Mouse (Mus musculus) monocyte, adult 2 months (primary cell): ENCODE measurements around the gene Eprs.
A peak's percentile ranks its signal among the peaks of the same experiment; 100 is the strongest.
"Not testable (repeated sequence)": the region's sequence is repeated elsewhere in the genome, so short reads cannot be mapped to it uniquely, and the experiment has no call there.

Experiments used
- DNase-seq, 2 experiments: peaks; one replicate each; pipeline ENCODE4 v3.0.0; 2022; ENCODE audit warnings: low spot score in 2 of 2, low read depth in 1 of 2

The Eprs gene

DNA sequence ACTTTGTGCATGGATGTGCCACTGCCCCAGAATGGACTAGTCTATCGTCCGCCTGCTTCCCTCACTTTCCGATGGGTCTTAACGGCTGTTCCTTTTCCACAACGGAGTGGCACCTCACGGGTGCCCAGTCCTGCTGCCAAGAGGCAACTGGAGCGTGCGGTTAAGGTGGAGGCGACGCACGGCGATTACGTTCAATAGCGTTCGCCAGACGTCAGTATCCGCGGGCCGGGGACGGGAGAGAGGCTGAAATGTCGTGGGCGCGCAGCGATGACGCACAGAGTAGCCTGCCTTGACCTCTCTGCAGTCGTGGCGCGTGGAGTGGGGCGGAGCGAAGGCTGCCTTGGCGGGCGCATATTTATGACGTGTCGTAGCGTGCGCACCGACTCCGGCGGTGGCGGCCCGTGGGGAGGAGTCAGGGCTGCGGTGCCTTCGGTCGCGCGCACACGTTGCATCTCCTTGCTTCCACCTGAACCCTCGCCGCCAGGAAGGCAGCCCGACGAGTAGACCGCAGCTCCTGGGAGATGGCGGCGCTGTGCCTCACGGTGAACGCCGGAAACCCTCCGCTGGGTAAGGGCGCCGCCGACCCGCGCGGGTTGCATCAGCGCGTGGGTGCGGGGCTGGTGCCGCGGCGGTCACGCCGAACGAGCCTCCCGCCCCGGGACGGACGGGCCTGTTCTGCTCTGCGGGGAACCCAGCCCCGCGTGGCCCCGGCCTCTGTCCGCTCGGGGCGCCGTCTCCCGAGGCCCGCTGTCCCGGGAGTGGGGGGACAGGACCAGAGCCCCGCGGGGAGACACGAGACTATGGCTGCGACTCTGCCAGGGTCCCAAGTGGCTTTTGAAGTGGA lies at the start of gene Eprs:
Gene Eprs (plus strand): TSS at position 368 of the 844 bp plus-strand sequence.
- DNase-seq, result peak; percentile 96 to 99

DNA sequence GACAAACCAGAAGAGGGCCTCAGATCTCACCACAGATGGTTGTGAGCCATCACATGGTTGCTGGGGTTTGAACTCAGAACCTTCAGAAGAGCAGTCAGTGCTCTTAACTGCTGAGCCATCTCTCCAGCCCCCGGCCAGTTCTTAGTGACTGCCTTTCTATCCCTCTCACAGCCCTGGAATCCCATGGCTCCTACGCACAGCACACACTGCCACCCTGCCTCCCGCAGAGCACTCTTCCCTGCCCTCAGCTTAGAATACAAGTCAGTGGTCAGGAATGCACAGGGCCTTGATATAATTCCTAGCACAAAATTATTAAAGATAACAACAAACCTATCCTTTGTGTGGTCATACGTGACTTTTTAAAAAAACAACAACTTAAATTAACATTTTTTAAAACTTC lies 48.3 kb upstream of the Eprs start:
- DNase-seq, result no peak

DNA sequence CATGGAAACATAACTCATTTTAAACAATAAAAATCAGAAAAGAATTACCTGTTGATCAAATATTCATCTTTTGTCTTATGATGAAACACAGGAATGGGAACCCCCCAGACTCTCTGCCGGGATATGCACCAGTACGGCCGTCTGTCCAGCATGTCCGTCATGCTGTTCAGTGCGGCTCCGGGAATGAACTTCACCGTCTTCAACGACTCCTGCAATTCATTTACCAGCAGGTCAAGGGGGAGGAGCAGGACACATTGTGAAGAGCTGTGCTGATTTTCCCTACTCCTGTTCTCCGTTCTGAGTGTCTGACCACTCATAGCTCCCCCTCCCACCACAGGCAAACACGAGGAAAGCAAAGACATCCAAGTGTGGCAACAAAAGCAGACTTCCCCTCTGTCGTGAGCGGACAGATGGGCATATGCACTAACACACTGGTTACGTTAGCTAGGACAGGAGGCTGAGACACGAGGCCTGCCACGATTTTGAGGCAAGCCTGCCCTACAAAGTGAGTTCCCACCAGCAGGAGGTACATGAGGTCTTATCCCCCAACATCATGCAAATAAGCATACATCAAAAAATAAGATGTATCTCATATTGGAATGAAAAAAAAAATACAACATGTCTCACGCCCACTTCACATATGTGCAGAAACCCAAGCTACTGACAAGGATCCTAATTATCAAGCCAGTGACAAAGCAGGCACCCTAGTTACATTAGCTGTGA lies 46.8 kb upstream of the Eprs start:
- no peak for DNase-seq

DNA sequence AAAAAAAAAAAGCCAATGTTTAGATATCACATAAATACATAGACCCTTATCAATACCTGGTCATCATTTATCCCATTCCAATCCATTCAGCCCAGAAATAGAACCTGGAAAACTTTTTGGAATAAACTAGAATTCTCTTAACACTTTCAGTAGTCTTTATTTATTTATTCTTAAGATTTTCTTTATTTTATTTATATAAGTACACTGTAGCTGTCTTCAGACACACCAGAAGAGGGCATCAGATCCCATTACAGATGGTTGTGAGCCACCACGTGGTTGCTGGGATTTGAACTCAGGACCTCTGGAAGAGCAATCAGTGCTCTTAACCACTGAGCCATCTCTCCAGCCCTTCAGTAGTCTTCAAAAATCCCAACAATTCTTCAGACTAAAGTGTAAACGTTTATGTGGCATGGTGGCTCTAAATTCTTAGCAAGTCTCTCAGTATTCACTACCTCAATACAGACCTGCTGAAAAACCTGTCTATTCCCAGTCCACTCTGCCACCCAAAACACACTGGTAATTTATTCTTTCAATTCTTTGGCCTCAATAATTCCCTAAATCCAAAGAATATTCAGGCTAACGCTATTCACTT lies 35.0 kb upstream of the Eprs start:
- not testable (repeated sequence) for DNase-seq

DNA sequence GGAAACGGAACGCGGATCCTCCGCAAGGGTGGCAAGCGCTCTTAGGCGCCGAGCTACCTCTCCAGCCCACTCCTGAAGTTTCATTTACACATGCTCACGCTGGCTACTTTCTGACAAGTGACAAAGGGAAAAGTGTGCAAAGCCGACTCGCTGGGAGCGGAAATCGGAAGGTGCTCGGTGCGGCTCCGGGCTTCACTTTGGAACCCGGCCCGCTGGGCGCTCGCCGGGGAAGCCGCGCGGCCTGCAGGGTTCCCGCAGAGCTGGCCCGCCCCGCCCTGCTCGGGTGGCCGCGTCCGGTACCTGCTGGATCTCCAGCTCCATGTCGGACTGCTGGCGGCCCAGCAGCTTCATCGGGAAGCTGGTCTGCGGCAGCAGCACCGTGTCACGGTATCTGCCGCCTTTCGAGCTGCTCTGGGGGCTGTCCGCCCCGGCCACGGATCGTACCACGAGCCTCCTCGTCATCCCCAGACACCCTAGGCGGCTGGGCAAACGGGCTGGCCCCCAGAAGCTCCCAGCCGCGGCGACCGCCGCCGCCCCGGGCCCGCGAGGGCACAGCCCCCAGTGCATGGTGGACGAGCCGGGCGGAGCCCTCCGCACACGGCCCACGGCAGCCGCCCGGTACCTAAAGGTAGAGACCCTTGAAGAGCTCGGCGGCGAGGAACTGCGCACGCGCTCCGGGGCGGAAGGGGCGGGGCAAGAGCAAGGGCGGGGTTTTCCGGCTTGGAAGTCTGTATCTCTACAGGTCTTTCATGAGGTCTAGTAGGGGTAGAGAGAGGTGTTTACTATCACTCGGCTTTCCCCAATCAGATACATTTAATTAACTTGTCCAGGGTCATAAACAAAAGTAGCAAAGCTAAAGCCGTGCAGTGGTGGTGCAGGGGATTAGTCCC lies 33.9 kb upstream of the Eprs start, which contains the start of gene Iars2:
Gene Iars2 (minus strand): TSS at position 676 of the 890 bp plus-strand sequence.
- DNase-seq, result peak; percentile 47 to 77

DNA sequence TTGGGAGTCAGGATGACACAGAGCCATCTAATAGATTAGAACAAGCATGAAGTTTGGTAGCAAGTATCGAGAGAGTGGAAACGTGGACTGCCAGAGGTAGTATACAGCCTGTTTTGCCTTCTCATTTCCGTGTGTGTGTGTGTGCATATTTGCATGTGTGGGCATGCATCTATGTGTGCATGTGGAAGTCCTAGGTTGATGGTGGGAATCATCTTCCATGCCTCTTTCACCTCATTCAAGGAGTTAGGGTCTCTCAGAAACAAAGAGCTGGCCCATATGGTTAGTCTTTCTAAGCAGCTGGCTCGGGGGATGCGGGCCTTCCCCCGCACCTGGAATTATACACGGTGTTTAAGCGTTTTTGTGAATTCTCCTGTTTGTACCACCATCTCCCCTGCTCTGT lies 33.0 kb upstream of the Eprs start:
- no peak for DNase-seq

DNA sequence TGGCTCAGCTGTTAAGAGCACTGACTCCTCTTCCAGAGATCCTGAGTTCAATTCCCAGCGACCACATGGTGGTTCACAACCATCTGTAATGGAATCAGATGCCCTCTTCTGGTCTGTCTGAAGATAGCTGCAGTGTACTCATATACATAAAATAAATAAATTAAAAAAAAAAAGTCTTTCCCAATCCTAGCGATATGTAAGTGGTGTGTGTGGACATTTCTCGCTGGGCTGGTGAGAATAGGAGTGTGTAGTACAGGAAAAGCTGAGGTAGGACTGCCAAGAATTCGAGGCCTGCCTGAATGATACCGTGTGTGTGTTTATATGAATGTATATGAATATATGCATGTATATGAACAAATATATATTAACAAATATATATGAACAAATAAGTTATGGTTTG lies 31.5 kb upstream of the Eprs start:
- no peak for DNase-seq

DNA sequence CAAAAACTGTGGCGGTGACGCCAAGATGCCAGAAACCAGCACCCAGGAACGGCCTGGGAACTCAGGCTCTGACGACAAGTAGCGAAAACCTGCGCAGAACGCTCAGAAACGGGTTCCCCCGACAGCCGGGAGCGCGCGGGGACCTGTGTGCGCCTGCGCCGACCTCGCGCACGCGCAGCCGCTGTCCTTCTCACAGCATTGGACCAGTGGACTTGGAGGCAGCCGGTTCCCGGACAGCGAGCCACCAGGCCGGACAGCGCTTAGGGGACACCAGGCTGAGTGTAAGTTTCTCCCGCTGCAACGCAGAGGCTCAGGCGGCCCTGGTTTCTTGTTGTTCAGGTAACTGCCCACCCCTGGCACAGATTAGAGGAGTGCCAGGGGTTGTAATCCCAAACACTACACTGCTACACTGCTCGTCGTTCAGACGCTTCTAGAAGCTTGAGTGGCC lies 30.8 kb upstream of the Eprs start, which contains the start of gene Bpnt1:
Gene Bpnt1 (plus strand): TSS at position 167 of the 448 bp plus-strand sequence.
- DNase-seq, result peak; percentile 32 to 73

DNA sequence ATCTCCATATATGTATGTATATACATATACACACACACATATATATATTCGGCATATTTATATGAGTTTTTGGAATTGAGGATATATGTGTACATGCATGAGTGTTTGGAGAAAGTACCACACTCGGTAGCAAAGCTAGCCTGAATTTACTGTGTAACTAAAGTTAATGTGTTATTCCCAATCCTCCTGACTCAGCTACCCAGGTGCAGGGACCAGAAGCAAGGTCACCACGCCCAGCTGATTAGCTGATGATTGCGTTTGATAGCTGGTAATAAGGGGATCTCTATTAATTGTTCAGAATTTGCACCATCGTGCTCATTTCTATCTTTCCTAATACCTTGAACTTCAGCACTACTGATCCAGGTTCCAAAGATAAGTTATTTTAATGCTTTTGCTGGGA lies 29.2 kb upstream of the Eprs start:
- no peak for DNase-seq

DNA sequence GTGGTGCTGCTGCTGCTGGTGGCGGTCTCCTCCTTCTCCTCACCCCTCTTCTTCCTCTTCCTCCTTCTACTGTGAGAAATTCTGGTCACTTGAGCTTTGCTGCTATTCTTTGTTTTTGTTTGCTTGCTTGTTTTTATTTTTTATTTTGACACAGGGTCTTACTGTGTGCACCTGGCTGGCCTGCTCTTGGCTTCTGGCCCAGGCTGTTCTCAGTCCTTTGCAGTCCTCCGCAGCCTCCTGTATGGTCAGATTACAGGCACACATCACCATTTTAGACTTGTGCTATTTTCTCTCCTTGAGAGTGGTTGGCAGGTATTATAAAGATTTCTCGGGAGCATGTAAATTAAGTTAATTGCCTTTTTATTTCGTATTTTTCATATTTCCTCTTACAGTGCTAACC lies 28.7 kb upstream of the Eprs start:
- DNase-seq, result no peak

DNA sequence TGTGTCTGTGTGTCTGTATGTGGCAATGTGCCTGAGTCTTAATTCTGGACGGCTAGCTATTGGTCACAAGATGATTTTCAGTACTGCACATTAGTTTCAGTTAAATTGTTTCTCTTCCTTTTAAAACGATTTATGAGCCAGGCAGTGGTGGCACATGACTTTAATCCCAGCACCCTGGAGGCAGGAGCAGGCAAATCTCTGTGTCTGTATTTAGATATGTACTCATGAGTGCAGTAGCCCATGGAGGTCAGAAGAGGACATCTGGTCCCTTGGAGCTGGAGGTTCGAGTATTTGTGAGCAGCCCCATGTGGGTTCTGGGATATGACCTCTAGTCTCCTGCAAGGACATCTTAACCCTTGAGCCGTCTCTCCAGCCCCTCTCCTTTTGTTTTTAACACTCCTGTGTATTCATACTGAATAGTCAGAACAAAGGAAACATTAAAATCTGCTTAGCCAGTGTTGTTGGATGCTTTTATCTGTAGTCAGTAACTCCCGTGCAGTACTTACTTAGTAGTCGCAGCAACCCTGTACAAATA lies 27.5 kb upstream of the Eprs start:
- no peak for DNase-seq

DNA sequence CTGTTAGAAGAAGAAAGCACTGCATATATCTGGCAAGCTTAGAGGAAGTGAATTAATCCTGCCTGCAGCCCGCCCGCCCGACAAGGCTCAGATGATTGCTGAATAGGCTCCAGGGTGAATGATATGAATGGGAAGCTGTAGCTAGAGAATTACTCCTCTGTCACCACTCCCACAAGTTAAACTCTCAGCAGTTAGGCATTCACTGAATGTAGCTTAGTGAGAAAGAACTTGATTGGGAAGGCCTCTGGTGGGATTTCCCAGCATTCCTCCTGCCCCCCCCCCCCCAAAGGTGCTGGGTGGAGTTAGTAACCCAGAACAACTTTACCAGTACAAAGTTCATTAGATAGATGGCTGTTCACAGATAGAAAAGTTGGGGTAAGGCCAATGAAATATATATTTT lies 26.3 kb upstream of the Eprs start:
- no peak for DNase-seq

DNA sequence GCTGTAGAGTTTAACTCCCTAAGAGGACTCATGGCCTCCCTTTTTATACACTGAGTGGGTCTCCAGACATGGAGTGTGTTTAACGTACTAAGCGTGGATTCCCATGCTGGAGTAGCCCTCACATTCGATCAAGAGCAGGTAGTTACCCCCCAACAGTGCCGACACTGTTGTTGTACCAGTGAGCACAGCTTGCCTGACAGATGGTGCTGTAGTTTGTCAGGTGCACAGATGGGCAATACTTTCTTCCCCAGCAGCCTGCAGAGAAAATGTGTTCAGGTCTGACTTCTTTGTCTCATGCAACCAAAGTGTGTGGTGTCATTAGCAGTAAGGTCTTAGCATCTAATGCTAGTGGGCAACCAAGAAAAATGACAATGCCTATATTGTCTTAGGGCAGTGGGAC lies 20.4 kb upstream of the Eprs start:
- no peak for DNase-seq

DNA sequence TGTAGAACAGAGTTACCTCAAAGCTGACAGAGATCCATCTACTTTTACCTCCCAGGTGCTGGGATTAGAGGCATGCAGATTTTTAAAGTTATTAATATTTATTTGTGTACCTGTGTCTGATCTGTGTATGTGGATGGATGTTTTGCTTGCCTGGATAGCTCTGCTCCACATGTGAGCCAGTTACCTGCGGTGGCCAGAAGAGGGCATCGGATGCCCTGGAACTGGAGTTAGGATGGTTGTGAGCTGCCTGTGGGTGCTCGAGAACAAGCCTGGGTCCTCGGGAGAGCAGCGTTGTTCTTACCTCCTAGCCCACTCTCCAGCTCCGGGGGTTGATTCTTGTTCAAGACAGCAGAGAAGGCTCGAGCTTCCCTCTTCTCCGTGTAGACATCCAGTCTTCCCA lies 19.4 kb upstream of the Eprs start:
- DNase-seq, result no peak

DNA sequence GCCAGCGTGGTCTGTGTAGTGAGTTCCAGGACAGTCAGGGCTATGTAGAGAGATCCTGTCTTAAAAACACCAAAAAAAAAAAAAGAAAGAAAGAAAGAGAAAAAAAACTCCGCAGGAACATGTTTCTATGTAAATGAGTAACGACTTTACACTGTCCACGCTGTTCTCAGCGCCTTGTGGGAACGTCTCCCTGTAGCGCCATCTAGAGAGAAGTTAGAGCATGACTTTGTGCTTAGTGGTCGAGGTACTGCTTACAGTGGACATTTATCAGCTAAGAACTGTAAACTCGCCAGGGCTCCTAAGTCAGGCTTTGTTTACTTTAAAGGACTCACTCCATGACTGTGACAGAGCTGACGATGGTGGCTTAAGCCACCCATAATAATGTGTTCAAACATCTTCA lies 16.7 kb upstream of the Eprs start:
- DNase-seq, result no peak

DNA sequence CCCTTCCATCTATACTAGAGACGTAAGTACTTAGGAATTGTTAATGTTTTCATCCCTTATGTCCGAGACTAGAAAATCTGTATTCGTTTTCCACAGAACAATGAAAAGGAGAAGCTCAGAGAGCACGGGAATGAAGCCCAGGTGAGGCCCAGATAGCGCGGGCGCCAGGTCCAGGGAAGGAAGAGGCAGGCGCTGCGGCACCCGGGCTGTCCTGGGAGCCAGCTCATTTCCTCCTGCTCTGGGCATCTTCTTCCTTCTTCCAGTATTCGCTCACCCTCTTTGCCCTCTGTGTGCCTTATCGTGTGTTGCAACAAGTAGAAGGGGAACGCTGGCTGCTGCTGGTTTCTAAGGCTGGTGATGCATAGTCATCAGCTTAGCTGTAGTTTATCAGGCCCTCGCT lies 13.1 kb upstream of the Eprs start:
- DNase-seq, result no peak

DNA sequence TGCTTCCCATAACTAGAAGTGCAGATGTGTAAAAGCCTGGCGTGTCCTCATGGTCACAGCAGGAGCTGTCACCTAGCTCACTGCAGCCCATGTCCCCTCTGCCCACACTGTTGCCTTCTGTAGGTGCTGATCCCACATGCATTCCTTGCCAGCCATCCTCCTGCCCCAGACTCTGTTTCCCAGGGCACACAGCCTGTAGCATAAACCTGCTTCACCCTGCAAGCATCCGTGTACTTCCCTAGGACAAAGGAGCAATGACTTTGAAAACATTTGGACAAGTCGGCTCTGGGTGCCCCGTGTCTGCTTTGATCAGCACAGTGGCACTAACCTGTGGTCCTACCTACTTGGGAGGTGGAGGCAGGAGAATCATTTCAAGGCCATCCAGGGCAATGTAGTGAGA lies 12.2 kb upstream of the Eprs start:
- DNase-seq, result no peak

DNA sequence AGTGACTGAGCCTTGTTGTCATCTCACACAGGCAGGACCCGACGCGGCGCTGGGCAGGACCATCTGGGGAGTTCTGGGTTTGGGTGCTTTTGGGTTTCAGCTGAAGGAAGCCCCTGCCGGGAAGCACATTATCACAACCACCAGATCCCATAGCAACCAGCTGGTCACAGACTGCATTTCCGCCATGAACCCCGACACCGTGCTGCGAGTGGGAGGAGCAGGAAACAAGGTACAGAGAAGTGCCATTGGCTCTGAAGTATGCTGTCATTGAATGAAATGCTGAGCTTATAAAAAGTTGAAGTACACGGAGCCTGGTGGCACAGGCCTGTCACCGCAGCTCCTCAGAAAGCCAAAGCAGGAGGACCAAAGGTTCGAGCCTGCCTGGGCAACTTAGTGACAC lies 10.7 kb upstream of the Eprs start:
- DNase-seq, result no peak

DNA sequence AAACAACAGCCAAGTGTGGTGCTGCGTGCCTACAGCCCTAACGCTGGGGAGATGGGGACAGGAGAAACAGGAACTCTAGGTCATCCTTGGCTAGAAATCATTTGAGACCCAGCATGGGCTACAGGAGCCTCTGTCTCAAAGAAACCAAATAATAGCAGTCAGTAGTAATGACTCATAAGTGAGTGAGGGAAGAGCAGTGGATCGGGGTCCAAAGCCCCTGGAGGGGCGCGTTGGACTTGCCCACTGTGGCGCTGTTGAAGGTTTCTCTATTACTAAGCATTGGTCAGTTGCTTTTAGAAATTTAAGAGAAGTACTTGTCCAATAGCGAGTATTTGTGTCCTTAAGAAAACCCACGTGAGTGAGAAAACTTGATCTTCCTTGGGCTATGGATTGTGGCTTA lies 9.5 kb upstream of the Eprs start:
- no peak for DNase-seq

DNA sequence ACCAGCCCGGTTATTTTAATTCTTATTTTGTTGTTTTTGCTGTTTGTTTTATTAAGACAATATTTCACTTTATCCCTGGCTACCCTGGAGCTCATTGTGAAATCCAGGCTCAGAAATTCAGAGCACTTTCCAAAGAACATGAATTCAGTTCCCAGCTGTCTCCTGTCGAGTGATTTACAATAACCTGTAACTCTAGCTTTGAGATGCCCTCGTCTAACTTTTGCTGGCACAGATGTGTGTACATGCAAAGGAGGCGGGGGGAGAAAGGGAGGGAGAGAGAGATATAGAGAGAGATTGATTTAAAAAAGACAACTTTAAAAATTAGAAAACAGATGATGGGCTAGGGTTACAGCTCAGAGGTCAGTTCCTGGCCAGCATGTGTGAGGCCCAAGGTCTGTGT lies 8.1 kb upstream of the Eprs start:
- DNase-seq, result no peak

DNA sequence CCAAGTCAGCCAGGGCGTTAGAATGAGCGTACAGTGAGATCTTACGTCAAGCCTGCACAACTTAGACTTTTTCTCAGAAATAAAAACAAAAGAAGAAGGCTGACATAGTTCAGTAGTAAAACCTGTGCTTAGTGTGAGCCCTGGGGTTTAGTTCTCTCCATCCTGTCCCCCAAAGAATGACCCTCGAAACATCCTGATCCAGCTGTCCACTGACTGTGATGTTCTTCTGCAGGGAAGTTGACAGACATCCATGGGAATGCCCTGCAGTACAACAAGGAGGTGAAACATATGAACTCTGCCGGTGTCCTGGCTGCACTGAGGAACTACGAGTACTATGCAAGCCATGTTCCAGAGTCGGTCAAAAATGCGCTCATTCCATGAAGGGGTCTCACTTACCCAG lies 6.6 kb upstream of the Eprs start:
- no peak for DNase-seq
